Mouse (Mus musculus): ENCODE data around the gene Podxl2.

Gene Podxl2

DNA sequence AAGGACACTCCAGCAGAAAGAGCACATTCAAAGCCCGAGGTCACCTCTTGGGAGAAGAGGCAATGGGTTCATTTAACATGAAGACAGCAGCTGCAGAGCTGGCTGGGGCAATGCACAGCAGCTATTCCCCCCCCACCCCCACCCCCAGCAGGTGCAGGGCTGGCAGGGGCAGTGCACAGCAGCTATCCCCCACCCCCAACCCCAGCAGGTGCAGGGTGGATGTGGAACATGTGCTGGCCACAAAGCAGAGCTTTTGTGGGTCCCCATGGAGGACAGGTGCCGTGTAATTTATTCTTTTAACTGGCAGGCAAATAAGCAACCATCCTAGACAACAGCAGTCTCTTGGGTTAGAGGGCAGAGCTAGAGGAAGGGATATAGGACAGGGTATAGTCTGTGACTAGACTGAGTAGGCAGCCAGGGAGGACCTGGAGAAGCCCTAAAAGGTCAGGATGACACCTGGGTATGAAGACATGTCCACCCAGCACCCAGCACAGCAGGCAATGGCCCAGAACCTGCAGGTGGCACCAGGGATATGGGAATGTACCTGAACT, 11.6 kb upstream of the Podxl2 start:
- DNase-seq (ENCODE audit: low spot score) = no peak

DNA sequence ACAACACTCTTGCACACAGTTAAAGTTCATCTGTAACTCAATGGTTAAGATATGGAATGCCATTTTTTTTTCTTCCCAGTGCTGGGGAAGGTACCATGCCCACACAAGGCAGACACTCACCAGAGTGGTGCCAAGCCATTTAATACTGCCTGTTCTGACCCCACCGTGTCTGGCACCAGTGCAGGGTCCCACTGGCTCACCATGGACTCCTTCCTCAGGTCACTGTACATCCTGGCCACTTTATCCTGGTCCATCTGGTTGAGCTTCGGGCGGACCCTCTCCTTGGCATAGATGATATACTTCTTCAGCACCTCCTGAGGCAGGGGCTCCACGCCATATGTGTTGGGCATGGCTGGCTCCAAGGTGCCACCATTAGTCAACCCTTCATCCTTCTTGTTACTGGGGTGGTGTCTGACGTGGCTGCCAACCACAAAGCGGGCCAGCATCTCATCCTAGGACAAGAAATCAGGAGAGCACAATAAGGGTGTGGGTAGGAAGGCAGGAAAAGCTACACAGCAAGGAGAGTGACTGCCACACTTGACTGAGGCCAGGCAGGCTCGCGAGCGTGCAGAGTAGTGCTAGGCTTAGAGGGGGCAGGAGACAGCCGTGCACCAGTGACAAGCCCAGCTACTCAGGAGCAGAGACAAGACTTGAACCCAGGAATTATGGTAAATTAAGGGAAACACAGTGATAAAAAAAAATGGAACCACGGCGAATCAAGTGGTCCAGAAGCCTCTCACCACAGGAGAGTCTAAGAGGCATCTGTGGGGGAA, 11.0 kb upstream of the Podxl2 start:
- DNase-seq (ENCODE audit: low spot score) = no peak

DNA sequence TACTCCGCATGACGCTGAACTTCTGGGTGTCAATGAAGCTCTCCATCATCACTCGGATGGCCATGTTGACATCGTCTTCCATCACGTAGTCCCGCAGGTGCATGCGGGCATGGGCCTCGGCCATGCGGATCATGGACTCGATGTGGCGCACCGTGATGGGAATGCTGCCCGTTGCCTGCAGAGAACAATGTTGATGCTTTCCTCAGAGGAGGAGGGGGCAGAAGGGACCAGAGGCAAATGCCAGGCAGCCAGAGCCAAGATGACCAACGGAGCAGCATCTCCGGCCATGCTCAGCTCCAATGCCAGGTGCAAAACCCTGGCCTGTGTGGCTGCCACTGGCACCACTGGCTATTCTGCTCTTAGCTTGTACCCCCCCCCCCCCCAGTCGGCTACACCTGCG, 9.8 kb upstream of the Podxl2 start:
- no peak for DNase-seq (ENCODE audit: low spot score)

DNA sequence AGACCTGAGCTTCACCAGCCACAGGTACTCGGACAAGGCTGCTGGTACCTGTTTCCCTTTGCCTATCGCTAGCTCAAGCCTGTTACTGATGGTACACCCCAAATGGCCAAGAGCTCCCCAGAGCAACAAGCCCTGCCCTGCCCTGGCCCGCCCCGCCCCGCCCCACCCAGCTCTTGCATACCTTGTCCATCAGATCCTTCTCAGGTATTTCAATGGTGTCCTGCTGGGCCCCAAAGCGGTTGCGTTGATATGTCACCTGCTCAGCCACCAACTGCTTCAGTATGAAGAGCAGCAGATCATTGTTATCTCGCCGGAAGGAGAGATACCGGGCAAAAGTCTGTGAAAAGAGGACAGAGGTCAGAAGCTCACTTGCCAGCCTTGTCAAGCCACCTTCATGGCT, 9.4 kb upstream of the Podxl2 start:
- no peak for DNase-seq (ENCODE audit: low spot score)

DNA sequence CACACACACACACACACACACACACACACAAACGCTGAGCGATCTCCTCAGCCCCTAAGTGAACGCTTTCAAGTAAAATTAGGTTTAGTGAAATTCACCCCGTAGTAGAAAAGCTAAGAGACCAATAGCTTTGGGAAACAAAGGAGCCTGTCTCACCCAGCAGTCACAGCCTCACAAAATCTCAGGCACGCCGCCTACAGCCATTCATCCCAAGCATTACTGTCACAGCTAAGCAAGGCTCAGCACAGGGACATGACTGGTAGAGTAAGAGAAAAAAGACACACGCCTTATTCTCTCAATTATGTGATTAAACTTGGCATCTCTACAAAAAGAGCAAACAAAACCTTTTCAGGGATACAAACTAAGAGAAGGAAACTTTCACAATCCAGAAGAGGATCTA, 6.5 kb upstream of the Podxl2 start:
- no peak for DNase-seq (ENCODE audit: low spot score)

DNA sequence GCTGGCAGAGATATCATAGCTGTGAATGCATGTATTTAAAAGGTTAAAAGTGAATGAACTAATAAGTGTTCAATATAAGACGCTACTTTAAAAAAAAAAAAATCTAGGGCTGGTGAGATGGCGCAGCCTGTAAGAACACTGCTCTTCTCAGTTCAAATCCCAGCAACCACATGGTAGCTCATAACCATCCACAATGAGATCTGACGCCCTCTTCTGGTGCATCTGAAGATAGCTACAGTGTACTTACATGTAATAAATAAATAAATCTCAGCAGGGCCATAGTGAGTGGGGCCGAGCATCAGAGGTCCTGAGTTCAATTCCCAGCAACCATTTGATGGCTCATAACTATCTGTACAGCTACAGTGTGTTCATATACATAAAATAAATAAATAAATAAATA, 4.6 kb upstream of the Podxl2 start:
- DNase-seq (ENCODE audit: low spot score) = no peak

DNA sequence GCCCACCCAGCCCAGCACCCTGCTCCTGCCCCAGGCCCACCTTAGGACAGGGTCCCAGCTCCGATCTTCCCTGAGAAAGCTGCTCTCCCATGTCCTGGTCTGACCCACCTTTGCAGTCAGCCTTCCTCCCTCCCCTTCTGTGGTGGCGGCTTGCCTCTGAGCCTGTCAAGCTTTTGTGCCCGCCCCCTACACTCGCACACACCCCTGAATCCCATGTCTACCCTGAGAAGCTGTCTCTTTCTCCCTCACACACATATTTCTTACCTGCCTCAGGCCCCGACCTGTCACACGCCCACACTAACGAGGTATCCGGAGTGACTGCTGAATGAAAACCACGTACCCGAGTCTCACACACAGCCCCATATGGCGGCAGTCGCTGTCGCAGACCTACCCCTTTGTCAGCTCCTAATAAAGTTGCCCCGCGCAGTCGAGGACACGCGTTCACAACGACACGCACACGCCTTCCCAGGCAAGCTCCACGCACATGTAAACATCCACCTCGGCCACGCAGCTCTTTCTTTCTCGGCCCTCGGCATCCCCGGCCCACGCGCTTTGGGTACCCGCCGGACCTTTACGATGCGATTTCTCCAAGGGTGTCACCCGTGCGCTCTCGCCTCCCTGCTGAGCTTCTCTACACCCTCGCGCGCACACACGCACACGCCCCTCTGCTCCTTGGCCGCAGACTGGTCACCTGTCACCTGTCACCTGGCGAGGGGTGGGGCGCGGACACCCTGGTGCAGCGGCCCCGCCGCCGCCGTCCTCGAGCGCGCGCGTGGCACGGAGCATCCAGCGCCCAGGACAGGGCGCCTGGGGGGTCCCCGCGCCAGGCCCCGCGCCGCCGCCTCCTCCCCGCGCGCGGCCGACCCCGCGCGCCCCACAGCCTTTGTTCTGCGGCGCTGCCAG, 628 bp downstream of the Podxl2 start:
- no peak for DNase-seq (ENCODE audit: low spot score)

DNA sequence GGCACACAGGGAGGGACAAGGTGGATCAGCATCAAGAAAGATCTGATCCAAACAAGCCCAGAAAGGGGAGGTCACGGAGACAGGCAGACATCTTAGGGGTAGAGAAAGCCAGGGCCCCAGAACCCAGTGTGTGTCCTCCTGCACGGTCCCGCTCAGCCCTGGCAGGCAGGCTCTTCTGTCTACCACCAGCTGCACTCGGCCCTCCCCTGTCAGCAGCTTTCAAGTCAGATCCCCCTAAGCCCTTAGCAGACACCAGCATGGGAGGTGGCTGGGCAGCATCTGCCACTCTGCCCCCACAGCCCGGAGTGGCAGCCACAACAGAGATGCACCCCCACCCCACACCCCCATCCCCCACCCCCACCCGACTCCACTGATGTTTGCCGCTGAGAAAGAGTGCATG, 2.0 kb downstream of the Podxl2 start:
- DNase-seq (ENCODE audit: low spot score) = no peak

DNA sequence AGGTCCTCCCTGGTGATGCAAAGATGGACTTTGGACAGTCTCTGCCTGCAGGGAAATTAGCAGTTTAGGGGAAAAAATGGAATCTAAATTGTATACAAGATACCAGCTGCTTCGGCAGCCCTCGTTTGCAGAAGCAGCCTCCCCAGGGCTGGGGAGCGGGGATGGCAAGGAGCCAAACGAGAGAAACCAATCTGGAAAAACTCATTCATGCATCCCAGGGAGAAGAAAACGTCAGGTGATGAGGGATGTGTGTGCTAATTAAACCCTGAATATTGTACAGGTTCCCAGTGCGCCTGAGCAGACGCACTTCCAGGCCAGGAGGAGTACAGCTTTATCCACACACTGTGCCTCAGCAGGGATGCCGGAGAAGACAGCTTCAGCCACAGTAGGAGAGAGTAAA, 3.3 kb downstream of the Podxl2 start:
- DNase-seq (ENCODE audit: low spot score) = peak; percentile 44

DNA sequence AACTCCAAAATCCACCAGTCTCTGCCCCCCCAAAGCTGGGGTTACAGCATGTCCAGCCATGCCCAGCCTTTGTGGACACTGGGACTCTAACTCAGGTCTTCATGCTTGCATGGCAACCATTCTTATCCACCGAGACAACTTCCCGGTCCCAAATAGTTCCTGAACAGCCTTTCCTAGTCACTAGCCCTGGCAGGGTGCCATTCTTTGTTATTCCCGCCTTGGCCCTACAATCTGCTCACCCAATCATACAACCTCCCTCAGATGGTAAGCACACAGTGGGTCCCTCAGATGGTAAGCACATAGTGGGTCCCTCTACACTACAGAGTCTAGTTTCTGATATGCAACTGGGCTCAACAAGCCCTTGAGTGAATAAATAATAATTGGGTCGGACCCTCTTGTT, 4.2 kb downstream of the Podxl2 start:
- DNase-seq (ENCODE audit: low spot score) = no peak

DNA sequence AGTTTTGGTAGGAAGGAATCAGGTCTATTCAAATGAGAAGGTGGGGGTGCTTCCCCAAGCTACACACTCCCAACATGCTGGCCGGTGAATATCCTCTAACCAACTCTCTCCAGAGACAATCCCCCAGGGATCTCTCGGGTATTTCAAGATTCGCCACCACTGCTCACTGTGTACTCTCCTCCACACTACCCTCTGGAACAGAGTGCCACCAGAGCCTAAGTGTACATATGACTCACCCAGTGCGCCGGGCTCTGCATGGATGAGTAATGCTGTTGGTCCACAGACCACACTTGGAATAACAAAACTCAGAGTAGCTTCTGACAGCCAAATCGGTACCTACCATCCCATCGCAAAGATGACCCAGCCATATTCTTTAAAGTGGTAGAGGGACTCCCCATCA, 5.4 kb downstream of the Podxl2 start:
- peak; percentile 85 for DNase-seq (ENCODE audit: low spot score)

DNA sequence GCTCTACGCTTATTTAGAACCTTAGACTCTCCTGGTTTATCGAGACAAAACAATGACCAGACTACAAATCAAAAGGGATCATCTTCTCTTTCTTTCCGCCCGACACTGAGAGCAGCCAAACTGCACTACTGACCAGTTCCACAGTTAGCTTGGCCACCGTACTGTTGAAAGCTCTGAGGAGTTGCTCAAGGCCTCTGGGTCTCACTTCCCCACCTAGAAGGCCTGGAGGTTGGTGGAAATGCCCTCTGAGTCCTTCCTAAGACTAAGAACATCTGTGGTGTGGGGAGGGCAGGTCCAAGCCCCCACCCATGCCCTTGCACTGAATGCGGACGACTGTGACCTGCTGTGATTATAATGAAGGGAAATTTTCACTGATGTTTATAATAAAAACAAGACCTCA, 9.1 kb downstream of the Podxl2 start:
- DNase-seq (ENCODE audit: low spot score) = no peak

DNA sequence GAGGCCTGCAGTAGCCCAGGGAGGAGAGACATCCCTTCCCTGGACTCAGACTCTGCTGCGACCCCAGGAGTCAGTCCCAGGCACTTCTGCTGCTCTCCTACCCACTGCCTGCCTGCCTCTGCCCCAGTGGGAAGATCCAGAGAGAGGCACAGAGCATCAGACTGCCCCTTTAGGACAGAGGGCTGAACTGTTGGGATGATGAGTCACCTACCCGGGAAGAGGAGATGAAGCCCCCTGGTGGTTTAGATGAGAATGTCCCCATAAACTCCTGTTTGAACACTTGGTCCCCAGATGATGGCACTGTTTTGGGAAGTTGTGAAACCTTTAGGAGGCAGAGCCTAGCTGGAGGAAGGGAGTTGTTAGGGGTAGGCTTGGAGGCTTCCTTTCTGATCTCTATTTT, 13.9 kb downstream of the Podxl2 start:
- DNase-seq (ENCODE audit: low spot score) = peak; percentile 87

DNA sequence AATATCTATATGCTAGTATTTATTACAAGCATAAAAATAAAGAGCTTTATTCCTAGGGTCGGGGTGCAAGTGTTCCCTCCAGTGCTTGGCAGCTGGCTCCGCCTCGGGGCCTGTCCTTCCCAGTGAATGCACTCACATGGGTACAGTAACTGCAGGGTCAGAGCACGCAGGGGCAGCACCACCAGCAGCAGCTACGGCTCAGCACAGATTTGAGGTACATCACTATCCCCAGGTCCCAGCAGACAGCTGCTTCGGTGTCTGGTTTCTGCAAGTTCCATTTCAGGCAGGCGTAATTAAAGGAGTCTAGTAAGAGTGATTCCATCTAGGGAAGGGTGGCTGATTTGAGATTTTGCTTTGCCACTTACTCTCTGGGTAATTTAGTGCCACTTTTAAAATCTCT, 16.5 kb downstream of the Podxl2 start:
- DNase-seq (ENCODE audit: low spot score) = no peak

DNA sequence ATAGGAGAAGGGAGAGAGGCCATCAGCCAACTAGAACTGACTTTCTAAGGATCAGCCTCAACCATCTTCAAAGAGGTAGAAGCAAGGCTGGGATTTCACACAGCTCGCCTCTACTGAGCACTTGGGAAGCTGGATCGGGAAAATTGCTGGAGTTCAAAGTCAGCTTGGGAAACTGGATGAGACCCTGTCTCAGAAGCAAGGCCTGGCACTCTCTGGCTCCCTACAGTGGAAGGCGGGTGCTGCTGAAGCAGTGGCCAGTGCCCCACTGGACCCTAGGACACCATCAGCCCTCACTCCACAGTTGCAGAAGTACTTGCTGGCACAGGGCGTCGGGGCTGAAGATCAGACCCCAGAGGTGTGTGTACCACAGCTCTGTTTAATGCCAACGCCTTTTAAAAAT, 17.0 kb downstream of the Podxl2 start:
- DNase-seq (ENCODE audit: low spot score) = no peak

DNA sequence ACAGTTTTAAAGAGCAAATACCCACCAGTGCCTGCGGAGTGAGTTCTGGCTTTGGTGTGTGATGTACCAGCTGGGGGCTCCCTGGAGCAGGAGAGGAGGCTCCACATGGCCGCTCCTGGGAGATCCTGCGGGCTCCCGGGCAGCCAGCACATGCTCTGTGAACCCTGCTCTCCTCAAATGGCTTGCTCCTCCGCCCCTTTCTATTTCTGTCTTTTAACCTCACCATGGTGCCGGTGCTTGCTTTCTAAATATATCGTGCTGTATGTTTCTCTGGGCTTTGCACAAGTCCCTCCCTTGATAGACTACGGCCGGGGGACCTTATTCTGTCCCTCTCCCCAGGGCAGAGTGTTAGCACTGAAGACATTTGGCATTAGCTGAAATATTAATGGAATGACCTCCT, 17.6 kb downstream of the Podxl2 start:
- DNase-seq (ENCODE audit: low spot score) = peak; percentile 51

DNA sequence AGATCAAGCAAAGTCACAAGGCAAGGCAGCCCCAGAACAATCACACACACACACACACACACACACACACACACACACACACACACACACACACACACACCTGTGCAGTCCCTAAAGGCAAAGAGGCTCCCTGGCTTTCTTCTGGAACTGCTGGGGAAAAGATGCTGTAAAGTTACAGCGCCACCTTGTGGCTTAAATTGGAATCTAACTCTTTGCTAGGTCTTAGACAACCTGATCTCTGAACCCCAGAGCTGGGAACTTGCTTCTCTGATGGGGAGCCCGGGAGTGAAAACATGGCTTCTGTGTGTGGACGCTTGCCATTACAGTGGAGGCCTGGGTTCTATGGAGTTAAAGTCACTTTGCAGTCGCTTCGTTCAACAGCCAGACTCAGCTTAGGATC, 19.2 kb downstream of the Podxl2 start:
- peak; percentile 83 for DNase-seq (ENCODE audit: low spot score)

DNA sequence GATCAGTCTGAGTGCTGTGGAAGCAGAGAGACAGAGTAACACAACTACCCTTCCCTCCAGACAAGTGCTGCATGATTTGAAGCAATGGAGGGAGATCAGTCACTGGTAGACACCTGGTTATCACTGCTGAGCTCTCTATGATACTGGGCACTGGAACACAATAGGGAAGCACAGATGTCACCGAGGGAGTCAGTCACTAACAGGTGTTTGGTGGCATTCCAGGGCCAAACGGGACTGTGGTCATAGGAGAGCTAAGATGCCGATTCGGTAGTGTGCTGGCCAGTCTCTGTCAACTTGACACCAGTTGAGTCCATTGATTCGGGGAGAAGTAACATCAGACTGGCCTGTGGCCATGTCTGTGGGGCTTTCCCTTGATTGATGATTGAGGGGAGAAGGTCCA, 20.3 kb downstream of the Podxl2 start:
- no peak for DNase-seq (ENCODE audit: low spot score)

DNA sequence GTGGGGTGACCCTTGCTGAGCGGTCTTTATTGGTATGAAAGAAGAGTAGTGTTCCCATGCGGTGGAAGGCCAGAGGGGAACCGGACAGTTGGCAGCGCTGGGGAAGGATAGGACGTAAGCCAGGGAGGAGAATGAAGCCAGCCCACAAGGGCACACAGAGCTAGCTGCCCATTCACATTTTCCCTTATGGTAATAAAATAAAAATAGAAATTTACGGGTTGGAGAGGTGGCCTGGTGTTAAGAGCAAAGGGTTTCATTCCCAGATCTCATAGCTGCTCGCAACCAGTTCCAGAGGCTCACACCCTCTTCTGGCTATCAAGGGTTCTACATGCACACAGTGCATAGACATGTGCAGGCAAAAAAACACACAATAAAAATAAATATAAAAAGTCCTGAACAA, 24.8 kb downstream of the Podxl2 start:
- DNase-seq (ENCODE audit: low spot score) = no peak

DNA sequence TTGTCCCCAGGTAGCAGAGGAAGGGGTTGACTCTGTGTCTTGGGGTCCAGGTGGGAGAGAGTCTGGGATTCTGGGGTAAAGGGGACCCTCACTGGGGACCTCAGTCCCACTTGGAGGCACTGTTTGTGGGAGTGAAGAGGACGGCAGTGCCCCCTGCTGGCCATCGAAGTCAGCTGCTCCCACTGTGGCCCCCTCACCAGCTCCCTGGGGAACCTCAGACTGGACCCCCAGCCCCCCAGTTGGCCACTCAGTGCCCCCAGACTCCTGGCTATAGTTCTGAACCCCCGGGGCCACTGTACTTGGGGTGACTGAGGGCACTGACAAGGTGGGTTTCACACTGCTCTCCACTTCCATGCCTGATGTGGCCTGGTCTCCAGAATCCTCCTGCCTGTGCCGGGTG, 25.6 kb downstream of the Podxl2 start:
- no peak for DNase-seq (ENCODE audit: low spot score)

DNA sequence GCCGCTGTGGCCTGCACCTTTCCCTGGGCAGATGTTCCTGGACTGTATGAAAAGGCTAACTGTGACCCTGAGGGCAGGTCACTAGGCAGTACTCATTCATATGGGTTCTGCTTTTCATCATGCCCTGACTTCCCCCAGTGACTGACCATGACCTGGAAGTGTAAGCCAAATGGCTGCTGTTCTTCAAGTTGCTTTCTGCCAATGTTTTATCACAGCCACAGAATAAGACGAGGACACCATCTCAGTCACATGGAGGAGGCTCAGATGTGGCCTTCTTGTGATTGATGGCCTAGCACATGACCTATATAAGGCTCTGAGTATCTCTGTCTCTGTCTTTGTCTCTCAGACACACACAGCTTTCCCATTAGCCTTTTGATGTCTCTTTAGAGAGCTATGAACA, 27.3 kb downstream of the Podxl2 start:
- no peak for DNase-seq (ENCODE audit: low spot score)

DNA sequence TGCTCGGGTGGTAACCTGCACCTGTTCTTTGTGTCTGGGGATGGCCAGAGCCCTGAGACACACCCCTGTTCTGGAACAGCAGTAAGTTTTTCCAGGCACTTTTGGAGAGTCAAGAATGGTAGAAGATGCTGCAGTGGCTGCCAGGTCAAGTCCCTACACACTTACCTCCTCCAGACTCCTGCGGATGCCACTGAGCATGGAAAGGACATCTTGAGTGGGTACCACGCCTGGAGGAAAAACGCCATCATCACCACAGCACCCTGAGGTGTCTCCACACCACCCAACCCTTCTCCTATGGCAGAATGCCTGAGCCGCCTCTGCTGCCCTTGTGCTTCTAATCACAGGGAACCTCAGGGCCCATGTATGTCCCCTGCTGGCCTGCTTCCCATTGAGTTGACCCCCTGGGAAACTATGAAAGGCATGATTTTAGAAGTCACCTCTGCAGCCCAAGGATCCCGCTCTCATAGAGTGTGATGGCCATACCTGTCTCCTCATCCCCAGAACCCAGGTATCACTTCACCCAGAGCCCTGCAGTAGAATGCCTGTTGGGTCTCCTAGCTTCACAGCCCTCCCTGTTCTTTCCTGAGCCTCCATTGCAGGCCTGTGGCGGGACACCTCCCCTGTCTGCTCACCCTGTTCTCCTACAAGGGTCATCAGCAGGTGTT, 29.8 kb downstream of the Podxl2 start:
- no peak for DNase-seq (ENCODE audit: low spot score)
